Mouse (Mus musculus) forebrain, embryonic 12.5 days (tissue): Measurements from ENCODE around the gene Lsr. TPM values are rescaled to one million over a fixed set of nuclear protein-coding genes. Genes with fewer than 3 reads are reported as not detected.
"Not testable (repeated sequence)": the region's sequence is repeated elsewhere in the genome, so short reads cannot be mapped to it uniquely, and the experiment has no call there.

Experiments
- ATAC-seq: fragments of 200-750 bp; cut with Nextera tagmentation; 2 replicates; pipeline ENCODE4 v1.8.0; 2017; ENCODE audit warnings: moderate TSS enrichment; ENCODE audit not compliant: low FRiP score
- H3K27ac ChIP-seq: fragments of 300-500 bp; sonication (generic); 2 replicates; pipeline ENCODE4 v1.5.1; 2016; ENCODE audit warnings: mild to moderate bottlenecking
- H3K27me3 ChIP-seq: fragments of 300-500 bp; sonication (generic); 2 replicates; pipeline ENCODE4 v1.6.1; 2016; ENCODE audit warnings: mild to moderate bottlenecking
- H3K36me3 ChIP-seq: fragments of 300-500 bp; sonication (generic); replicated peaks from 2 replicates; pipeline ENCODE4 v1.6.1; 2016; ENCODE audit warnings: mild to moderate bottlenecking
- H3K4me1 ChIP-seq: fragments of 300-500 bp; sonication (generic); 2 replicates; pipeline ENCODE4 v1.6.1; 2016
- H3K4me2 ChIP-seq: fragments of 300-500 bp; sonication (generic); 2 replicates; pipeline ENCODE4 v1.6.1; 2016; ENCODE audit warnings: mild to moderate bottlenecking, moderate library complexity
- H3K4me3 ChIP-seq: fragments of 300-500 bp; sonication (generic); replicated peaks from 2 replicates; pipeline ENCODE4 v1.5.1; 2016; ENCODE audit warnings: mild to moderate bottlenecking
- H3K9ac ChIP-seq: fragments of 300-500 bp; sonication (generic); 2 replicates; pipeline ENCODE4 v1.6.1; 2016; ENCODE audit warnings: mild to moderate bottlenecking
- H3K9me3 ChIP-seq: fragments of 300-500 bp; sonication (generic); 2 replicates; pipeline ENCODE4 v1.6.1; 2016
- WGBS: fragments of 180-500 bp; shearing (Covaris S2); methylation state at CpG from one replicate; pipeline ENCODE4 v1.1.7; 2016; 5-methylcytosine and 5-hydroxymethylcytosine counted together
- polyA plus RNA-seq: library from polyadenylated mRNA; unstranded; fragments of >200 nt; fragmentation: Nextera tagmentation; extraction: Ambion mirVana; gene quantifications from 2 replicates; pipeline ENCODE4 v1.2.1, GENCODE M21; 2016

The Lsr gene
- polyA plus RNA-seq, 1 experiment from 2014 or later: 24.1 TPM

- 94% methylated on average over 7 of the region's 7 CpGs for WGBS
- H3K4me2 ChIP-seq, H3K9ac ChIP-seq, H3K4me3 ChIP-seq, H3K27me3 ChIP-seq, H3K9me3 ChIP-seq, H3K27ac ChIP-seq, H3K4me1 ChIP-seq: not testable (repeated sequence)
- ATAC-seq: 0 out of 2 replicates have a peak, but pooled peaks have one; percentile 23
- H3K36me3 ChIP-seq: peaks cover 33% of the 10 kb centered on the region
Measured at GRCm38 (mm10) chr7:30945466-30945865, 27.8 kb downstream of the Lsr start.

GRCm38 (mm10) chr7:30944706-30945105 lies 28.6 kb downstream of the Lsr start:
- ATAC-seq, H3K9me3 ChIP-seq: not testable (repeated sequence)

DNA sequence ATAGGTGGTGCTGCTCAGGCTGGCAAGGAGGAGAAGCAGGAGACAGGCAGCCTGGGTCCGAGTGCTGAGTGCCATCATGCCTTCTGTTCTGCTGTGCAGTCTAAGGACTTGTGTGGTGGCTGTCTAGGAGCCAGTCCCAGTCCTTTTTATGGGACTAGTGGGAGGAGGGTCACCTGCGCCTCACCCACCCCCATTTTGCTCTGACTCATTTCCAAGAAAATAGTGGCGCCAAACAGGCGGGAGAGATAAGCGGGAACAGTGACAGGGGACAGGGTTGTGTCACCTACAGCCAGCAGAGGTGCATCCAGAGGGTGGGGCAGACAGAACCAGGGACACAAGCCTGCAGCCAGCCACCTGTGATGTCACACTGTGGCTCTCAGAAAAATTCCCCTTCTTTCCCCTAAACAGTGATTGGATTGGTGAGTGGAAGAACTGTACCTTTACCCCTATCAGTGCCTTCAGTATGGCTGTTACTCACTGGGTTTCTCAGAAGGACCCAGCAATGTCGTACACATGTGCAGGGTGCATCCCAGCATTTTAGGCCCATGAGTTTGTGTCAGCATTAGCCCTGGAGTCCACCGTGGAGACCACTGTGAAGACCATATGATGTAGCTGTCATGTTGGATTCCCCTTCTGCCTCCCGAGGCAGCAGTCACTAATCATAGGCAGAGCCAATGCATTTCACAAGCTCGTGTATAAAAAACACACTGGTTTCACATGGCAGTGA lies 29.2 kb downstream of the Lsr start, which contains the start of gene Hamp:
TSS of gene Hamp (minus strand) at position 124 of the 727 bp plus-strand sequence.
- no peak within 1 kb of the TSS for H3K4me3 ChIP-seq
- no peaks in the 10 kb centered on the region for H3K9me3 ChIP-seq
- peaks cover 20% of the 10 kb centered on the region for H3K36me3 ChIP-seq
- H3K4me2 ChIP-seq: no peak within 1 kb of the TSS
- 73% methylated on average over 9 of the region's 9 CpGs for WGBS
- no peak within 1 kb of the TSS for H3K9ac ChIP-seq
- H3K4me1 ChIP-seq: no peaks in the 10 kb centered on the region
- no peak for ATAC-seq
- no peaks in the 10 kb centered on the region for H3K27me3 ChIP-seq
- no peak within 1 kb of the TSS for H3K27ac ChIP-seq

More at GRCm38 (mm10) chr7:30944706-30945105, 28.6 kb downstream of the Lsr start:
- H3K27me3 ChIP-seq, H3K4me1 ChIP-seq, H3K4me2 ChIP-seq, H3K27ac ChIP-seq, H3K9ac ChIP-seq, H3K4me3 ChIP-seq: not testable (repeated sequence)
- H3K36me3 ChIP-seq: peaks cover 26% of the 10 kb centered on the region
- 82% methylated on average over 2 of the region's 2 CpGs for WGBS

GRCm38 (mm10) chr7:30942365-30942764 lies 30.9 kb downstream of the Lsr start:
- not testable (repeated sequence) for ATAC-seq, H3K9ac ChIP-seq, H3K4me3 ChIP-seq, H3K4me2 ChIP-seq, H3K27ac ChIP-seq, H3K9me3 ChIP-seq, H3K27me3 ChIP-seq, H3K4me1 ChIP-seq
- peaks cover 15% of the 10 kb centered on the region for H3K36me3 ChIP-seq
- 54% methylated on average over 3 of the region's 3 CpGs for WGBS

- not testable (repeated sequence) for H3K9ac ChIP-seq, H3K27me3 ChIP-seq, ATAC-seq, H3K36me3 ChIP-seq, H3K9me3 ChIP-seq, H3K4me2 ChIP-seq, H3K4me1 ChIP-seq, H3K27ac ChIP-seq, H3K4me3 ChIP-seq
- 80% methylated on average over 1 of the region's 1 CpGs for WGBS
Measured at GRCm38 (mm10) chr7:30940070-30940469, 33.2 kb downstream of the Lsr start.

GRCm38 (mm10) chr7:30935422-30936099 lies 37.7 kb downstream of the Lsr start:
- H3K36me3 ChIP-seq, H3K27me3 ChIP-seq, H3K4me2 ChIP-seq, H3K4me3 ChIP-seq, H3K9ac ChIP-seq, ATAC-seq, H3K27ac ChIP-seq, H3K4me1 ChIP-seq, H3K9me3 ChIP-seq: not testable (repeated sequence)
- WGBS: 81% methylated on average over 6 of the region's 6 CpGs

DNA sequence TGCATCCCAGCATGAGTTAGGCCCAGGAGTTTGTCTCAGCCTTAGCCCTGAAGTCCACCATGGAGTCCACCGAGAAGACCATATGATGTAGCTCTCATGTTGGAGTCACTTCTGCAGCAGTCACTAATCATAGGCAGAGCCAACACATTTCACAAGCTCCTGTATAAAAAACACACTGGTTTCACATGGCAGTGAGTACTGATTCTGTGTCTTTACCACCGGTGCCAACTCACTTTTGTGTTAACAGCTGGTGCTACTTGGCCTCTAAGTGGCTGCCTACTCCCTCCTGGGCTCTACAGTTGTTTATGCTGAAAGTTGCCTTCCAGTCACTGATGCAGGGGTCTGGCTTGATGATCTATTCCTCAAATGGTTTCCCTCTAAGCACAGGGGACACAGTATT lies 48.7 kb downstream of the Lsr start, which contains the start of gene Hamp2:
TSS of gene Hamp2 (minus strand) at position 101 of the 400 bp plus-strand sequence.
- not testable (repeated sequence) for ATAC-seq, H3K4me3 ChIP-seq, H3K27ac ChIP-seq, H3K9ac ChIP-seq, H3K36me3 ChIP-seq, H3K27me3 ChIP-seq, H3K9me3 ChIP-seq, H3K4me1 ChIP-seq, H3K4me2 ChIP-seq
- WGBS: 83% methylated on average over 2 of the region's 2 CpGs

DNA sequence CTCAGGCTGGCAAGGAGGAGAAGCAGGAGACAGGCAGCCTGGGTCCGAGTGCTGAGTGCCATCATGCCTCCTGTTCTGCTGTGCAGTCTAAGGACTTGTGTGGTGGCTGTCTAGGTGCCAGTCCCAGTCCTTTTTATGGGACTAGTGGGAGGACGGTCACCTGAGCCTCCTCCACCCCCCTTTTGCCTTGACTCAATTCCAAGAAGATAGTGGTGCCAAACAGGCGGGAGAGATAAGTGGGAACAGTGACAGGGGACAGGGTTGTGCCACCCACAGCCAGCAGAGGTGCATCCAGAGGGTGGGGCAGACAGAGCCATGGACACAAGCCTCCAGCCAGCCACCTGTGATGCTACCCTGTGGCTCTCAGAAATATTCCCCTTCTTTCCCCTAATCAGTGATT lies 49.2 kb downstream of the Lsr start:
- H3K36me3 ChIP-seq: no peaks in the 10 kb centered on the region
- 69% methylated on average over 3 of the region's 3 CpGs for WGBS
- no peaks in the 10 kb centered on the region for H3K27me3 ChIP-seq
- H3K27ac ChIP-seq: no peak overlapping the region
- ATAC-seq: no peak
- no peak overlapping the region for H3K4me2 ChIP-seq
- H3K9me3 ChIP-seq: no peaks in the 10 kb centered on the region
- H3K9ac ChIP-seq: no peak overlapping the region
- no peaks in the 10 kb centered on the region for H3K4me1 ChIP-seq
- H3K4me3 ChIP-seq: no peak overlapping the region

DNA sequence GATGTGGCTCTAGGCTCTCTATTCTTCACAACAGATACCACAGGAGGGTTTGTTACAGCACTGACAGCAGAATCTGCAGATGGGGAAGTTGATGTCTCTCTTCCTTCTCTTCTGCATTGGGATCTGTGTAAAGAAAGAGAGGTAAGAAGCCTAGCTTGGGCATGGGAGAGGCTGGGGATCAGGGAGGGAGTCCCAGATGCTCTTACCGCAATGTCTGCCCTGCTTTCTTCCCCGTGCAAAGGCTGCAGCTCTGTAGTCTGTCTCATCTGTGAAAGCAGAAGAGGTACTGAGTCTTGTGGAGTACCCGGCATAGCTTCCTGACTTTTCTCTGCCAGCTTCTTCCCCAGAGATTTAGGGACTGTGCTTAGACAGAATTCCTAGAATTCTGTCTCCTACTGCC lies 50.8 kb downstream of the Lsr start:
- H3K9me3 ChIP-seq, ATAC-seq, H3K4me3 ChIP-seq, H3K4me1 ChIP-seq, H3K36me3 ChIP-seq, H3K27me3 ChIP-seq, H3K4me2 ChIP-seq, H3K27ac ChIP-seq, H3K9ac ChIP-seq: not testable (repeated sequence)
- WGBS: 46% methylated on average over 3 of the region's 3 CpGs

DNA sequence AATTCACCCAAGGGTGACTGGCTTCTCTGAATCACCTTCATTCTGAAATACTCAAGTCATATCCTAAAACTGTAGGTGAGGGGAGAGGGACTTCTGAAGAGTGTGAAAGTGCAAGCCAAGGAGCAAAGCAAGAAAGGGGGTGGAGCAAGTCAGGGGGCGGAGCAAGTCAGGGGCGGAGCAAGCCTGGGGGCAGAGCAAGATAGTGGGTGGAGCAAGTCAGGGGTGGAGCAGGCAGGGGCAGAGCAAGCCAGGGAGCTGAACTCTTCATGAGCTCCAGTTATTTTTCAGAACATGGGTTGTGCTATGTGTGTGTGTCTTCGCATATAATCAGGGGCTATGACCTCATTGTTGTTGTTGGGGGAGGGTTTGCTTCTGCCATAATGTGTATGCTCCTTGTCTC lies 53.0 kb downstream of the Lsr start:
- H3K9me3 ChIP-seq: no peaks in the 10 kb centered on the region
- H3K4me1 ChIP-seq: peaks cover 4% of the 10 kb centered on the region
- H3K27ac ChIP-seq: no peak overlapping the region
- no peak overlapping the region for H3K4me3 ChIP-seq
- H3K27me3 ChIP-seq: no peaks in the 10 kb centered on the region
- H3K4me2 ChIP-seq: no peak overlapping the region
- no peak overlapping the region for H3K9ac ChIP-seq
- H3K36me3 ChIP-seq: no peaks in the 10 kb centered on the region
- no peak for ATAC-seq
- 78% methylated on average over 3 of the region's 3 CpGs for WGBS

DNA sequence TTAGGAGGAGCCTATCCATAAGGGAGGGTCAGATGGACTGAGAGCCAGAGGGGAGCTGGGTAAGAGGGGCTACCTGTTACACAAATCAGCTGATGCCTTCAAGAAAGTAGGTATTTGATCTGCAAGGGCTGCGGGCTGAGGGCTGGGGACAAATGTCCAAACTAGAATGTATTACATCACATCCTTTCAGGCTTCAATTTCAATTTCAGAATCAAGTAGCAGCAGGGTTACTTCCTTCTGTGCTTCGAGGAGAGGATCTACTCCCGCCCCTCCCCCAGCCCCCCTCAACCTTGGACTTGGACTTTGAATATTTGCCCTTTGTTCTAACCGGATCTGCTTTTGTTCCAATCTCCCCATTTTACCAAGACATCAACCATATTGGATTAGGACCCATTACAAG lies 56.0 kb downstream of the Lsr start:
- Histone ChIP-seq H3K36me3 (no peaks in the 10 kb centered on the region), H3K9me3 (no peaks in the 10 kb centered on the region), H3K4me3 (no peak overlapping the region), H3K27me3 (no peaks in the 10 kb centered on the region), H3K9ac (no peak overlapping the region), H3K4me2 (no peak overlapping the region), H3K4me1 (peaks cover 4% of the 10 kb centered on the region), H3K27ac (no peak overlapping the region)
- ATAC-seq: no peak
- 48% methylated on average over 4 of the region's 4 CpGs for WGBS

DNA sequence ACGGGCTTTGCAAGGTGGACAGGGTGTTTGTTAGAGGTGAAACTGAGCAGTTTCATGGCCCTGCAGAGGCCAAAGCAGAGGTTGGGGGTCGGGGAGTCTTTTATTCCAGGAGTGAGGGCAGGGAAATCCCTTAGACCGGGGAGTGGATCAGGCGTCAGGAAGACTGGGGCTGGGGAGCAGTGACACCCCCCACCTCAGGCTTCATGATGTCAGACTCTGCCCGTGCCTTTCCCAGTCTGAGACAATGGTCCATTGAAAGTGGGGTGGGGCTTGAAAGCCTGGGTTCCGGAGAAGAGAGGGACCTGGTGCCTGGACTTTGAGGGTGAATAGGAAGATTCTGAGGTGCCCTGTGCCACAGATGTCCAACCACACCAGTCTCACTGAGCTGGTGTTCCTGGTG lies 56.6 kb downstream of the Lsr start:
- H3K4me3 ChIP-seq: no peak overlapping the region
- H3K4me2 ChIP-seq: no peak overlapping the region
- no peaks in the 10 kb centered on the region for H3K27me3 ChIP-seq
- no peak for ATAC-seq
- no peaks in the 10 kb centered on the region for H3K9me3 ChIP-seq
- H3K4me1 ChIP-seq: peaks cover 4% of the 10 kb centered on the region
- no peaks in the 10 kb centered on the region for H3K36me3 ChIP-seq
- H3K27ac ChIP-seq: no peak overlapping the region
- H3K9ac ChIP-seq: no peak overlapping the region
- WGBS: 12% methylated on average over 6 of the region's 6 CpGs

- Histone ChIP-seq H3K27ac (no peak within 1 kb of the TSS), H3K9ac (no peak within 1 kb of the TSS), H3K9me3 (no peaks in the 10 kb centered on the region), H3K27me3 (no peaks in the 10 kb centered on the region), H3K4me3 (no peak within 1 kb of the TSS), H3K4me2 (no peak within 1 kb of the TSS), H3K36me3 (no peaks in the 10 kb centered on the region), H3K4me1 (peaks cover 4% of the 10 kb centered on the region)
- 78% methylated on average over 8 of the region's 8 CpGs for WGBS
- no peak for ATAC-seq
Measured at GRCm38 (mm10) chr7:30914732-30915131, 58.5 kb downstream of the Lsr start, which contains the start of gene Mag. Gene Mag, minus strand, starts transcription at chr7:30914873.
